Mouse (Mus musculus) heart, adult 2 months (tissue): ENCODE measurements around the gene Hes2.

Source experiments
- CTCF ChIP-seq: fragments of 200-600 bp; IDR thresholded peaks from 2 replicates; pipeline ENCODE4 v1.8.1; 2022; ENCODE audit warnings: antibody characterized with exemption, mild to moderate bottlenecking, moderate library complexity
- POLR2A ChIP-seq: fragments of 200-500 bp; IDR thresholded peaks from 2 replicates; pipeline ENCODE4 v1.6.1; 2011; ENCODE audit warnings: mild to moderate bottlenecking, low read depth, low read length, control low read depth; ENCODE audit not compliant: insufficient read depth

DNA sequence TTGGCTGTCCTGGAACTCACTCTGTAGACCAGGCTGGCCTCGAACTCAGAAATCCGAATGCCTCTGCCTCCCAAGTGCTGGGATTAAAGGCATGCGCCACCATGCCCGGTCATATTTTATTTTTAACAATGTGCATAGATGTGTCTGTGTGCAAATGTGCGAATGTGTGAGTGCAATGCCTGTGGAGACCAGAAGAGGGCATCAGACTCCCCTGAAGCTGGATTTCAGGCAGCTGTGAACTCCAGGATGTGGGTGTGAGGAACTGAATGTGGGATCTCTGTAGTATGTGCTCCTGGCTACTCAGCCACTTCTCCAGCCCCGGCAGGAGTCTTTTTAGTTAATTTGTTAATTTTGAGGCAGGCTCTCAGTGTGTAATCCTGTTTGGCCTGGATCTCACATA lies 12.9 kb downstream of the Hes2 start:
- TF ChIP-seq CTCF (peak; percentile 25), POLR2A (no peak)
